In the genomic region with DNA sequence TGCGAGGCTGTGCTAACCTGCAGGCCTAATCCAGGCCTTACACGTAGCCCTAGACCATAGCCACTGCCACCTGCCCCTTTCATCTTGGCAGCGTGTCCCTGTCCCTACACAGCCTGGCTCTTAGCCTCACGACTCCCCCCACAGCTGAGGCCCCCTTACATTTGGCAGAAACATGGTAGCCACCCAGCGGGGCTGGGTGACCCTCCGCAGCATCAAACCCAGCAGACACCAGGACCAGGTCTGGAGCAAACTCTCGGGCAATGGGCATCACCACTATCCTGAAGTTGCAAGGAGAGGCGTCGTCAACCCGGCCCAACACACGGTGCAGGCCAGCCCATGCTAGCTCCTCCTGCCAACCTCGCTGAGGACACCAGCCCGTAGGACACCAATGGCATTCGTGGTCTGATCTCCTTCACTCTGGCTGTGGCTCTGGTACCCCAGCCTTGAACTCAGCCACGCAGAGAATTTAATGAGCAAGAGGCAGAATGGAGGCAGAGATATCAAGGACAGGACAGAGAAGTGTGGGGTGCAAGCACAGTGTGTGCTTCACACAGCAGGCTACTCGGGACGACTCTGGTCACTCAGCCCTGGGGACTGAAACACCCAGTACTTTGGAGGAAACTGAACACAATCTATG, we compare ENCODE assay signal across 26 mouse cellular contexts. TPM values are rescaled to one million over a fixed set of nuclear protein-coding genes. Genes with fewer than 3 reads are reported as not detected.
A peak's percentile ranks its signal among the peaks of the same experiment; 100 is the strongest.
DNase-seq lines count a peak whose midpoint lies in the region; ATAC-seq and TF ChIP-seq lines count a peak whose summit lies in the region.
"Had no signal": no experiment of that assay in that cellular context is flagged by ENCODE, and none has a peak within 500 bp of the region (broad histone marks: within the 10 kb centered on the region; RNA-seq: fewer than 3 reads in every experiment).

No protein-coding gene starts in this region.

- H3K79me2 ChIP-seq in heart, adult 2 months (replicated peaks; ENCODE audit: control insufficient read depth, insufficient read depth, low read length) = no peaks in the 10 kb centered on the region

- H3K27ac ChIP-seq in heart, adult 2 months = no peak overlapping the region
- H3K27ac ChIP-seq in midbrain, embryonic 10.5 days (replicated peaks) = peak overlapping the region; percentile 58
- H3K27ac ChIP-seq in midbrain, postnatal 0 days (ENCODE audit: low read depth, low read length) = no peak overlapping the region
- H3K27ac ChIP-seq: embryonic facial prominence, embryonic 13.5 days; embryonic facial prominence, embryonic 15.5 days; forebrain, embryonic 12.5 days had no signal

- H3K9ac ChIP-seq in heart, adult 2 months (ENCODE audit: low read depth, low read length) = no peak overlapping the region
- H3K9ac ChIP-seq in midbrain, postnatal 0 days (replicated peaks; ENCODE audit: low read length, poor library complexity, severe bottlenecking) = no peak overlapping the region
- H3K9ac ChIP-seq: embryonic facial prominence, embryonic 13.5 days; embryonic facial prominence, embryonic 15.5 days; forebrain, embryonic 12.5 days had no signal

- no peak for ATAC-seq in midbrain, postnatal 0 days (ENCODE audit: low FRiP score)
- ATAC-seq: CD4-positive, CD25-positive, alpha-beta regulatory T cell, adult 4 months; forebrain, embryonic 14.5 days; forebrain, embryonic 16.5 days had no signal

- no peak for TF ChIP-seq CTCF in heart, adult 2 months (IDR thresholded peaks at IDR 0.05)
- no peak for TF ChIP-seq CTCF in midbrain, postnatal 0 days (IDR thresholded peaks at IDR 0.05)

- no peaks in the 10 kb centered on the region for H3K27me3 ChIP-seq in heart, adult 2 months (ENCODE audit: control insufficient read depth, insufficient read depth, low read length)
- no peaks in the 10 kb centered on the region; the same call in 1 of the 2 replicates for H3K27me3 ChIP-seq in midbrain, embryonic 10.5 days (ENCODE audit: low read depth, poor library complexity, severe bottlenecking)
- no peaks in the 10 kb centered on the region for H3K27me3 ChIP-seq in midbrain, postnatal 0 days (ENCODE audit: insufficient read depth, low read length)
- H3K27me3 ChIP-seq: CH12.LX; embryonic facial prominence, embryonic 13.5 days; embryonic facial prominence, embryonic 15.5 days; forebrain, embryonic 12.5 days had no signal

- no peaks in the 10 kb centered on the region for H3K36me3 ChIP-seq in heart, adult 2 months (ENCODE audit: control insufficient read depth, insufficient read depth, low read length)
- H3K36me3 ChIP-seq in midbrain, embryonic 10.5 days = peaks cover 87% of the 10 kb centered on the region
- peaks cover 61% of the 10 kb centered on the region for H3K36me3 ChIP-seq in midbrain, postnatal 0 days (ENCODE audit: insufficient read depth, low read length)

- H3K4me2 ChIP-seq in midbrain, postnatal 0 days (ENCODE audit: low read depth, low read length, poor library complexity, severe bottlenecking) = no peak overlapping the region
- H3K4me2 ChIP-seq: embryonic facial prominence, embryonic 13.5 days; embryonic facial prominence, embryonic 15.5 days; forebrain, embryonic 12.5 days had no signal

- no peak for TF ChIP-seq POLR2A in heart, adult 2 months (IDR thresholded peaks at IDR 0.05; ENCODE audit: insufficient read depth, low read depth, low read length)

- H3K9me3 ChIP-seq in midbrain, embryonic 10.5 days (replicated peaks) = no peaks in the 10 kb centered on the region
- H3K9me3 ChIP-seq in midbrain, postnatal 0 days (ENCODE audit: low read length) = no peaks in the 10 kb centered on the region
- H3K9me3 ChIP-seq: embryonic facial prominence, embryonic 13.5 days; embryonic facial prominence, embryonic 15.5 days; forebrain, embryonic 10.5 days; forebrain, embryonic 12.5 days; G1E had no signal

- no peak for TF ChIP-seq EP300 in heart, adult 2 months (IDR thresholded peaks at IDR 0.05; ENCODE audit: insufficient read depth, low read depth, low read length)

- no peaks in the 10 kb centered on the region for H3K4me1 ChIP-seq in heart, adult 2 months (ENCODE audit: control insufficient read depth, insufficient read depth, low read length)
- H3K4me1 ChIP-seq in midbrain, embryonic 10.5 days = peaks cover 43% of the 10 kb centered on the region
- H3K4me1 ChIP-seq in midbrain, postnatal 0 days (ENCODE audit: insufficient read depth, low read length) = peaks cover 5% of the 10 kb centered on the region; the same call in 1 of the 2 replicates
- H3K4me1 ChIP-seq: embryonic facial prominence, embryonic 13.5 days; embryonic facial prominence, embryonic 15.5 days had no signal

- intact Hi-C loops in heart, adult 2 months (cut with DNase I) = no loop called here

- DNase-seq in adrenal gland, adult (ENCODE audit: inconsistent age in 2 of 2, low spot score in 1 of 2) = peak; percentile 57 to 72
- no peak for DNase-seq in adrenal gland, adult 18-20 months (ENCODE audit: low spot score in 2 of 2)
- peak; percentile 19 for DNase-seq in cerebellum, adult 11-12 months
- no peak for DNase-seq in cerebellum, postnatal 4 days (ENCODE audit: low spot score in 2 of 2)
- peak; percentile 92 for DNase-seq in heart, adult 11 months
- no peak for DNase-seq in heart, adult 2 months
- DNase-seq in midbrain, embryonic 10.5 days (ENCODE audit: low spot score) = no peak
- no peak for DNase-seq in midbrain, postnatal 0 days (ENCODE audit: low spot score)
- DNase-seq: adrenal gland, adult 8-10 months; adrenal gland, postnatal 25 days; B cell, adult 2 months; cerebellum, adult 11 months; cerebellum, adult 2 months; cerebellum, adult 9-10 months; cerebellum, postnatal 25 days; embryo, embryonic 11 days had no signal

- 92% methylated on average over 17 of the region's 17 CpGs for WGBS in heart, adult 2 months
- 93% methylated on average over 17 of the region's 17 CpGs for WGBS in midbrain, embryonic 10.5 days
- 95% methylated on average over 17 of the region's 17 CpGs for WGBS in midbrain, postnatal 0 days

- H3K4me3 ChIP-seq in heart, adult 2 months = no peak overlapping the region
- no peak overlapping the region for H3K4me3 ChIP-seq in midbrain, embryonic 10.5 days
- H3K4me3 ChIP-seq in midbrain, postnatal 0 days (ENCODE audit: low read depth, low read length) = no peak overlapping the region
- H3K4me3 ChIP-seq: embryonic facial prominence, embryonic 13.5 days; embryonic facial prominence, embryonic 15.5 days; erythroblast, embryonic 14.5 days; forebrain, embryonic 10.5 days; forebrain, embryonic 12.5 days had no signal

RNA-seq across cellular contexts. Expression of gene Slc48a1, which starts 18.5 kb away (rescaled TPM):
- 100 to 1,000 TPM; 114 to 139 TPM for total RNA-seq in adrenal gland, adult 18-20 months (2021)
- 10 to 100 TPM; 72.7 to 73.0 TPM for total RNA-seq in heart, adult 2 months (2021)
- 82.8 and 85.3 TPM in 2 replicates for polyA plus RNA-seq in heart, adult 2 months (2012; rRNA removed)
- 30.5 and 36.3 TPM in 2 replicates for polyA plus RNA-seq in midbrain, embryonic 10.5 days (2016; fragmentation: Nextera tagmentation; extraction: Ambion mirVana)
- 61.5 and 78.8 TPM in 2 replicates for total RNA-seq in midbrain, postnatal 0 days (2014; rRNA removed)
- polyA plus RNA-seq in midbrain, postnatal 0 days (2015; fragmentation: Nextera tagmentation; extraction: Ambion mirVana) = 152 and 173 TPM in 2 replicates

RNA-seq across cellular contexts. Expression of gene Rapgef3, which starts 29.0 kb away (rescaled TPM):
- total RNA-seq in adrenal gland, adult 18-20 months (2021) = 10 to 100 TPM; 13.2 to 25.2 TPM
- 10 to 100 TPM; 21.5 to 27.9 TPM for total RNA-seq in heart, adult 2 months (2021)
- polyA plus RNA-seq in heart, adult 2 months (2012; rRNA removed) = 44.4 and 57.0 TPM in 2 replicates
- polyA plus RNA-seq in midbrain, embryonic 10.5 days (2016; fragmentation: Nextera tagmentation; extraction: Ambion mirVana) = 5.3 and 6.0 TPM in 2 replicates
- 34.9 and 39.7 TPM in 2 replicates for total RNA-seq in midbrain, postnatal 0 days (2014; rRNA removed)
- 15.8 and 16.5 TPM in 2 replicates for polyA plus RNA-seq in midbrain, postnatal 0 days (2015; fragmentation: Nextera tagmentation; extraction: Ambion mirVana)
- polyA plus RNA-seq: erythroblast, embryonic 14.5 days had no signal

RNA-seq across cellular contexts. Expression of gene Hdac7, which starts 47.5 kb away (rescaled TPM):
- 10 to 100 TPM; 29.7 to 55.2 TPM for total RNA-seq in adrenal gland, adult 18-20 months (2021)
- 10 to 100 TPM; 23.7 to 25.7 TPM for total RNA-seq in heart, adult 2 months (2021)
- 54.9 and 61.8 TPM in 2 replicates for polyA plus RNA-seq in heart, adult 2 months (2012; rRNA removed)
- polyA plus RNA-seq in midbrain, embryonic 10.5 days (2016; fragmentation: Nextera tagmentation; extraction: Ambion mirVana) = 23.9 and 24.7 TPM in 2 replicates
- 22.4 and 24.2 TPM in 2 replicates for total RNA-seq in midbrain, postnatal 0 days (2014; rRNA removed)
- 28.7 and 29.2 TPM in 2 replicates for polyA plus RNA-seq in midbrain, postnatal 0 days (2015; fragmentation: Nextera tagmentation; extraction: Ambion mirVana)

Comparison
In these comparisons a context has a peak if more than half of its experiments do, and no peak if none do; other contexts are left out.
1. DNase-seq: peak in adrenal gland, adult (2 of 2), cerebellum, adult 11-12 months (single experiment) and heart, adult 11 months (single experiment); none in adrenal gland, adult 18-20 months (0 of 2), cerebellum, postnatal 4 days (0 of 2), heart, adult 2 months (0 of 2), midbrain, embryonic 10.5 days (single experiment) and midbrain, postnatal 0 days (single experiment).